Mouse (Mus musculus) right cerebral cortex, postnatal 4 days (tissue): Measurements from ENCODE around the gene D630003M21Rik.

Source experiments
- DNase-seq: peaks from one replicate; pipeline ENCODE4 v3.0.0-alpha.2; 2022

The D630003M21Rik gene

GRCm38 (mm10) chr2:158228670-158229502 is at the start of gene D630003M21Rik:
D630003M21Rik (minus strand) TSS chr2:158229222.
- peak; percentile 33 for DNase-seq

- DNase-seq = no peak
Measured at GRCm38 (mm10) chr2:158276878-158277277, 47.9 kb upstream of the D630003M21Rik start.

GRCm38 (mm10) chr2:158276451-158276850 is 47.4 kb upstream of the D630003M21Rik start:
- no peak for DNase-seq

GRCm38 (mm10) chr2:158275811-158276210 is 46.8 kb upstream of the D630003M21Rik start:
- DNase-seq = no peak

- DNase-seq = no peak
Measured at GRCm38 (mm10) chr2:158275349-158275748, 46.3 kb upstream of the D630003M21Rik start.

- DNase-seq = no peak
Measured at GRCm38 (mm10) chr2:158273646-158274045, 44.6 kb upstream of the D630003M21Rik start.

- no peak for DNase-seq
Measured at GRCm38 (mm10) chr2:158270017-158270416, 41.0 kb upstream of the D630003M21Rik start.

- DNase-seq = no peak
Measured at GRCm38 (mm10) chr2:158264877-158265276, 35.9 kb upstream of the D630003M21Rik start.

- no peak for DNase-seq
Measured at GRCm38 (mm10) chr2:158259498-158259897, 30.5 kb upstream of the D630003M21Rik start.

GRCm38 (mm10) chr2:158258781-158259180 is 29.8 kb upstream of the D630003M21Rik start:
- peak; percentile 49 for DNase-seq

- DNase-seq = no peak
Measured at GRCm38 (mm10) chr2:158258005-158258418, 29.0 kb upstream of the D630003M21Rik start, which contains the start of gene Bpi. Bpi (plus strand) TSS chr2:158258094.

GRCm38 (mm10) chr2:158256894-158257293 is 27.9 kb upstream of the D630003M21Rik start:
- no peak for DNase-seq

- DNase-seq = no peak
Measured at GRCm38 (mm10) chr2:158253806-158254205, 24.8 kb upstream of the D630003M21Rik start.

- no peak for DNase-seq
Measured at GRCm38 (mm10) chr2:158250558-158250957, 21.5 kb upstream of the D630003M21Rik start.

- DNase-seq = no peak
Measured at GRCm38 (mm10) chr2:158248318-158248717, 19.3 kb upstream of the D630003M21Rik start.

GRCm38 (mm10) chr2:158247852-158248251 is 18.8 kb upstream of the D630003M21Rik start:
- no peak for DNase-seq

- DNase-seq = no peak
Measured at GRCm38 (mm10) chr2:158245072-158245817, 16.2 kb upstream of the D630003M21Rik start.

- no peak for DNase-seq
Measured at GRCm38 (mm10) chr2:158243129-158243870, 14.3 kb upstream of the D630003M21Rik start.

GRCm38 (mm10) chr2:158242170-158242896 is 13.3 kb upstream of the D630003M21Rik start:
- peak; percentile 47 for DNase-seq

GRCm38 (mm10) chr2:158241126-158241738 is 12.2 kb upstream of the D630003M21Rik start:
- DNase-seq = no peak

GRCm38 (mm10) chr2:158238101-158238500 is 9.1 kb upstream of the D630003M21Rik start:
- no peak for DNase-seq

- DNase-seq = no peak
Measured at GRCm38 (mm10) chr2:158236698-158237097, 7.7 kb upstream of the D630003M21Rik start.
